Mouse (Mus musculus): ENCODE results near the gene Ildr1. TPM values are rescaled to one million over a fixed set of nuclear protein-coding genes. Genes with fewer than 3 reads are reported as not detected.

The Ildr1 gene
- polyA plus RNA-seq, 2 experiments, result 0.03 to 0.08 TPM

GRCm38 (mm10) chr16:36675902-36676301, 17.9 kb upstream of the Ildr1 start:
- H3K4me1 ChIP-seq (replicated peaks; ENCODE audit: control insufficient read depth in 2 of 2, insufficient read depth in 2 of 2, low read length in 1 of 2), result no peaks in the 10 kb centered on the region
- H3K9ac ChIP-seq (replicated peaks), result no peak overlapping the region
- H3K4me2 ChIP-seq (ENCODE audit: low read depth), result no peak overlapping the region
- no peak overlapping the region for H3K27ac ChIP-seq
- no peaks in the 10 kb centered on the region for H3K9me3 ChIP-seq (ENCODE audit: control insufficient read depth, low read length)
- no peaks in the 10 kb centered on the region for H3K27me3 ChIP-seq (ENCODE audit: control insufficient read depth, insufficient read depth, low read length)
- 74% methylated on average over 2 of the region's 2 CpGs for WGBS (ENCODE audit: insufficient replicate concordance)
- DNase-seq (ENCODE audit: low read depth in 3 of 3, low spot score in 3 of 3), result no peak
- no peaks in the 10 kb centered on the region for H3K36me3 ChIP-seq (replicated peaks; ENCODE audit: control insufficient read depth, insufficient read depth, low read depth)
- H3K4me3 ChIP-seq (ENCODE audit: insufficient read depth in 1 of 2, low read depth in 2 of 2, low read length in 2 of 2), result no peak overlapping the region
- TF ChIP-seq CTCF (IDR thresholded peaks at IDR 0.05; ENCODE audit: low read depth) (no peak), EP300 (IDR thresholded peaks at IDR 0.05; ENCODE audit: low read depth) (no peak)
- no peak for ATAC-seq (ENCODE audit: insufficient read depth)

GRCm38 (mm10) chr16:36681829-36682228, 11.9 kb upstream of the Ildr1 start:
- TF ChIP-seq CTCF (IDR thresholded peaks at IDR 0.05; ENCODE audit: low read depth) (no peak), EP300 (IDR thresholded peaks at IDR 0.05; ENCODE audit: low read depth) (no peak)
- WGBS (ENCODE audit: insufficient replicate concordance), result 60% methylated on average over 3 of the region's 3 CpGs
- Histone ChIP-seq H3K4me3 (ENCODE audit: insufficient read depth in 1 of 2, low read depth in 2 of 2, low read length in 2 of 2) (no peak overlapping the region), H3K9ac (replicated peaks) (no peak overlapping the region), H3K4me2 (ENCODE audit: low read depth) (no peak overlapping the region), H3K9me3 (ENCODE audit: control insufficient read depth, low read length) (no peaks in the 10 kb centered on the region), H3K36me3 (replicated peaks; ENCODE audit: control insufficient read depth, insufficient read depth, low read depth) (no peaks in the 10 kb centered on the region), H3K27me3 (ENCODE audit: control insufficient read depth, insufficient read depth, low read length) (no peaks in the 10 kb centered on the region), H3K27ac (no peak overlapping the region), H3K4me1 (replicated peaks; ENCODE audit: control insufficient read depth in 2 of 2, insufficient read depth in 2 of 2, low read length in 1 of 2) (no peaks in the 10 kb centered on the region)
- DNase-seq (ENCODE audit: low read depth in 3 of 3, low spot score in 3 of 3), result no peak
- ATAC-seq (ENCODE audit: insufficient read depth), result no peak

GRCm38 (mm10) chr16:36684325-36684918, 9.4 kb upstream of the Ildr1 start:
- Histone ChIP-seq H3K4me1 (replicated peaks; ENCODE audit: control insufficient read depth in 2 of 2, insufficient read depth in 2 of 2, low read length in 1 of 2) (no peaks in the 10 kb centered on the region), H3K9ac (replicated peaks) (no peak overlapping the region), H3K36me3 (replicated peaks; ENCODE audit: control insufficient read depth, insufficient read depth, low read depth) (no peaks in the 10 kb centered on the region), H3K4me3 (ENCODE audit: insufficient read depth in 1 of 2, low read depth in 2 of 2, low read length in 2 of 2) (no peak overlapping the region), H3K4me2 (ENCODE audit: low read depth) (no peak overlapping the region), H3K27me3 (ENCODE audit: control insufficient read depth, insufficient read depth, low read length) (no peaks in the 10 kb centered on the region), H3K27ac (no peak overlapping the region), H3K9me3 (ENCODE audit: control insufficient read depth, low read length) (no peaks in the 10 kb centered on the region)
- TF ChIP-seq CTCF (IDR thresholded peaks at IDR 0.05; ENCODE audit: low read depth) (no peak), EP300 (IDR thresholded peaks at IDR 0.05; ENCODE audit: low read depth) (no peak)
- ATAC-seq (ENCODE audit: insufficient read depth) (no peak), DNase-seq (ENCODE audit: low read depth in 3 of 3, low spot score in 3 of 3) (no peak)
- 50% methylated on average over 6 of the region's 6 CpGs for WGBS (ENCODE audit: insufficient replicate concordance)

DNA sequence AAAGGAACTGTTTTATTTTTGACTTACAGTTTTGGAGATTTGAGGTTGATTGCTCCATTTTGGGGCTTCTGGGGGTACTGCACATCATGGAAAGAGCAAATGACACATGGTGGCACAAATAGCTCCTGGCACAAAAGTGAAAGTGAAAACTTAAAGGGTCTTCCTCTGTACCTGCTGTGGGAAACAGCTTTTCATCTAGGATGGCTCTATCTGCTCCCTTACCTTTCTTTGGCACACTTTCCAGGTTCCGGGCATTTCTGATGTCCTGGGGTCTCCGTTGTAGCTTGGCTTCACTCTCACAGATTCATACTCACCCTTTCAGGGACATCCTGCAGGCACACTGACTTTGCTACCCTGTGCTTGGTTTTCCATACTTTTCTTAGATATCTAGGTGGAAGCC, 5.7 kb upstream of the Ildr1 start:
- no peak overlapping the region for H3K4me2 ChIP-seq (ENCODE audit: low read depth)
- ATAC-seq (ENCODE audit: insufficient read depth) (no peak), DNase-seq (ENCODE audit: low read depth in 3 of 3, low spot score in 3 of 3) (no peak)
- WGBS (ENCODE audit: insufficient replicate concordance), result 74% methylated on average over 2 of the region's 2 CpGs
- no peak overlapping the region for H3K9ac ChIP-seq (replicated peaks)
- no peaks in the 10 kb centered on the region for H3K36me3 ChIP-seq (replicated peaks; ENCODE audit: control insufficient read depth, insufficient read depth, low read depth)
- H3K4me1 ChIP-seq (replicated peaks; ENCODE audit: control insufficient read depth in 2 of 2, insufficient read depth in 2 of 2, low read length in 1 of 2), result no peaks in the 10 kb centered on the region
- H3K27ac ChIP-seq, result no peak overlapping the region
- H3K4me3 ChIP-seq (ENCODE audit: insufficient read depth in 1 of 2, low read depth in 2 of 2, low read length in 2 of 2), result no peak overlapping the region
- TF ChIP-seq EP300 (IDR thresholded peaks at IDR 0.05; ENCODE audit: low read depth) (no peak), CTCF (IDR thresholded peaks at IDR 0.05; ENCODE audit: low read depth) (no peak)
- no peaks in the 10 kb centered on the region for H3K27me3 ChIP-seq (ENCODE audit: control insufficient read depth, insufficient read depth, low read length)
- H3K9me3 ChIP-seq (ENCODE audit: control insufficient read depth, low read length), result no peaks in the 10 kb centered on the region

DNA sequence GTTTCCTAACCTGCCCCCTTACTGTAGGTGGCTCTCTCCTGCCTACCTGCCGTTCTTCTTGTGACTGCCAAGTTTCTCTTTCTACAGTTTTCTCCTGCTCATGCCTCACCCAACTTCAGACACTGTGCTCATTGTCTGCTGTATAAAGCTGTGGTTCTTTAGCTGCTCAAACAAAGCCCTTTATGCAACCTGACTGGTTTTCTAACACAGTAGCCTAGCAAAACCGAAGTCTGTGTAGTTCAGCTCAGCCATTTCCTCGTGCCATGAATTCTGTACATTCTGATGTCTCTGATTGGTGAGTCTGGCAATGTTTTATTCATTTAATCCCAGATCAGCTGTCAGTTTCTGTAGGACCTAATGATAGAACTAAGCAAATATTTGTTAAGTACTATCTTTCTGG, 2.3 kb upstream of the Ildr1 start:
- no peak for TF ChIP-seq EP300 (IDR thresholded peaks at IDR 0.05; ENCODE audit: low read depth)
- no peak for TF ChIP-seq CTCF (IDR thresholded peaks at IDR 0.05; ENCODE audit: low read depth)
- H3K9me3 ChIP-seq (ENCODE audit: control insufficient read depth, low read length), result no peaks in the 10 kb centered on the region
- H3K9ac ChIP-seq (replicated peaks), result no peak overlapping the region
- DNase-seq (ENCODE audit: low read depth in 3 of 3, low spot score in 3 of 3) (no peak), ATAC-seq (ENCODE audit: insufficient read depth) (no peak)
- H3K4me3 ChIP-seq (ENCODE audit: insufficient read depth in 1 of 2, low read depth in 2 of 2, low read length in 2 of 2), result no peak overlapping the region
- H3K4me1 ChIP-seq (replicated peaks; ENCODE audit: control insufficient read depth in 2 of 2, insufficient read depth in 2 of 2, low read length in 1 of 2), result no peaks in the 10 kb centered on the region
- H3K27me3 ChIP-seq (ENCODE audit: control insufficient read depth, insufficient read depth, low read length), result peaks cover 13% of the 10 kb centered on the region
- no peaks in the 10 kb centered on the region for H3K36me3 ChIP-seq (replicated peaks; ENCODE audit: control insufficient read depth, insufficient read depth, low read depth)
- no peak overlapping the region for H3K27ac ChIP-seq
- WGBS (ENCODE audit: insufficient replicate concordance), result 49% methylated on average over 3 of the region's 3 CpGs
- no peak overlapping the region for H3K4me2 ChIP-seq (ENCODE audit: low read depth)

Measured in liver, embryonic 14.5 days (tissue).